Mouse (Mus musculus): ENCODE measurements around the gene Mob2.

- no peak for TF ChIP-seq EP300 (IDR thresholded peaks at IDR 0.05; ENCODE audit: low read depth)
- TF ChIP-seq CTCF (IDR thresholded peaks at IDR 0.05; ENCODE audit: low read depth) = no peak
These were observed 33.7 kb upstream of the Mob2 start for GRCm38 (mm10) chr7:142094301-142095143.

All from heart, postnatal 0 days (tissue).